Mouse (Mus musculus): Measurements from ENCODE around the gene Smg8.
"Not testable (repeated sequence)": the region's sequence is repeated elsewhere in the genome, so short reads cannot be mapped to it uniquely, and the experiment has no call there.

Smg8 gene

DNA sequence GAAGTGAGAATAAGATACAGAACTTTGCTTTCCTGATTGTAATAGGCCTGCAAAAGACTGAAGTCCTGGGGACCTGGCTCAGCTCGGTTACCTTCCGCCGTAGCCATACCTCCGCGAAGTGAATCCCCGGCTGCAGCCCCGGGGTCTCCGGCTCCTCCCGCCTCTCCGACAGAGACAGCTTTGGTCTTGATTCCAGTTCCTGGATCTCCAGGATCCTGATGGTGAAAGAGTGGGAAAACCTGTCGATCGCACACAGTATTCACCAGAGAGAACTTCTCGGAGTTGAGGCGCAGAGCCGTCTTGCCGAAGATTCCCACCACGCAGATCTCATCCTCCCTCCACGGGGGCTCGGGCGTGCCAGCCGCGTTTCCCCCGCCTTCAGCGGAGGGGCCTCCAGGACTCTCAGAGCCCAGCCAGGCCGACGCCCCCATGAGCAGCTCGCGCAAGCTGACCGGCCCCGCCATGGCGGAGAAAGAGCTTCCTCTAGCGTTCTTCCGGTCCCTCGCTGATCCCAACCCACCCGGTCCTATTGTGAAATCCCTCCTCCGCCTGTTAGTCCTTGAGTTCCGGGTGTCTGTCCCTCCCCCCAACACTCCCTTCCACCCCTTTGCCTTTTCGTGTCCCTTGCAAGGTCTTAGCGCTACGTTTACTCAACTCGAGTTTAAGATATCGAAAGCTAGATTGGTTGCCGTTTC, at the start of gene Smg8:
Smg8 (minus strand) TSS at position 485 of the 695 bp plus-strand sequence.
- DNase-seq (ENCODE audit: low spot score) = peak; percentile 81

DNA sequence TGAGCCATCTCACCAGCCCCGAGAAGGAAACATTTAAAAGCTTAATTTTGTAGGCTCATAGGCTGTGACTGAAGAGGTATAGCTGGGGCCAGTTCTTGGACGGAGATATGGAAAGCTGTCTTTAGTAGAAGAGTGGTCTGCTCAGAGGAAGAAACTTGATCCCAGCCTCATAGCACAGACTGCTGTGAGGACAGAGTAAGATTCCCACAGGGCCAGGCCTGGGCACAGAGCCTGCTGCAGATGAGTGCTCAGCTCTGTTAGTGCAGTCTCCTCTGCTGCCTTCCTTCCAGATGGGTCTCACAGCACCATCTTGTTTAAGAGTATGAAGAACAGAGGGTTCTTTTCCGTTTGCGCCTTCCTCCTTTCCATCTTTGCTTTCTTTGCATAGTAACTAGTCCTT, 49.7 kb upstream of the Smg8 start:
- DNase-seq (ENCODE audit: low spot score) = peak; percentile 12

DNA sequence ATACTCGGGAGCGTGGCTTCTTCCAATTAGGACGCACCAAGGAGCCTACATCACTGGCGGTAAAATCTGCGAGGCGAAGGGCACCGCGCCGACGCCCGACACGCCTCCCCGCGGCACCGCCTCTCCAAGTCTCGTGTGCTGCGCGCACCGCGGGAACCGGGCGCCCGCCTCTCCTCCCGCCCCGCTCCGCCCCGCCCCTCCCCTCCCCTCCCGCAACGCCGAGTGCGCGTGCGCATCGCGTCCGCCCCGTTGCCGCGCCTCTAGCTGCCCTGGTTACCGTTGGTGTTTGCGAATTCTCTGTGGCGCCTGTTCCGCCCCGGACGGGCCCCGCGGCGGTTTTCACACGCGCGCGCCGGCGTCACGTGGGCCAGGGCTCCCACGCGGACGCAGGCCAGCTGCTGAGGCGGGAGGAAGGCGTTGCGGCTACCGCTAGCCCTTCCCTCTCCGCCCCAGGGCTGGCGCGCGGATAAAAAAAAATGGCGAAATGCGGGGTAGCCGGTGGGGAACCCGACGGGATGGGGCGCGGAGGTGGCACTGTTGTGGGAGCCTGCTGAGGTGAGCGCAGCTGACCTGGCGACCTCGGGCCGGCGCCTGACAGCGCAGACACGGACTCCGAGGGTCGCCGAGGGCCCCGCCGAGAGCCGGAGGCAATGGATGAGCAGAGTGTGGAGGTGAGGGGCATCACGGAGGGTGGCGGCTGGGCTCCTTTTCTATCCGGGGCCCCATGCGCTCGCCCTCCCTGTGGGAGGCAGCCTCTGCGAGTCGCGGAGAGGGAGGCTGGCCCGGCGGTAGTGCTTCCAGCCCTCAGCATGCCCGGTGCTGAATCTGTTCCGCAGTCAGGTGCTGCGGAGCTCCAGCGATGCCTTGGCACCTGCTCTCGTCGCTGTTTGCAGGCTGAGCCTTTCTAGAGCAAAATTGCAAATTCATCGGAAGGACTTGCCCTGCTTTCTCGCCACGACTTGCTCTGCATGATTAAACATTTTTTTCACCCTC, 40.5 kb upstream of the Smg8 start, which contains the start of gene Trim37:
Trim37 (plus strand) TSS at position 254 of the 993 bp plus-strand sequence.
- DNase-seq (ENCODE audit: low spot score) = peak; percentile 87

DNA sequence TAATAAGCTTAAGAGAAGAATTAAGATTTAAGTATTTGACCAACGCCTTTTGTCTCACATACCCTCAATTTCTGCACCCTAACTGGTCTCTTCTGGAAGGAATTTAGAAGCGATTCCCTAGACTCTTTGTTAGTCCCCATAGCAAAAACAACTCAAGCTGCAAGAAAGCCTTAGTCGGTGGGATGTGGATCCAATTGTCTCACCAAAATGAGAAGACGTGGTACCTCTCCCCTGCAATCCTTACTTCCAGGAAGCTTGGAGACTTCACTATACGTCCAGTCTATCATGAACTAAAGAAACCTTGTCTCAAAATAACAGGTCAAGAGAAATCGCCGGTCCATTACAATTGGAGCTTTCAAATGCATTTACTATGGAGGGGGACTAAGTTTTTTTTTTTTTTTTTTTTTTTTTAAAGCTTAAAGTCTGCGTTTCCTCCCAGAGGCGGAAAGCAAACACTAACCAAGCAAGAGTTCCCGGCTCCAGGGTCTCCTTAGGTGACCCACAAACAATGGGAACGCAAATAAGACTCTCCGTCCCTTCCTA, 39.8 kb upstream of the Smg8 start:
- no peak for DNase-seq (ENCODE audit: low spot score)

DNA sequence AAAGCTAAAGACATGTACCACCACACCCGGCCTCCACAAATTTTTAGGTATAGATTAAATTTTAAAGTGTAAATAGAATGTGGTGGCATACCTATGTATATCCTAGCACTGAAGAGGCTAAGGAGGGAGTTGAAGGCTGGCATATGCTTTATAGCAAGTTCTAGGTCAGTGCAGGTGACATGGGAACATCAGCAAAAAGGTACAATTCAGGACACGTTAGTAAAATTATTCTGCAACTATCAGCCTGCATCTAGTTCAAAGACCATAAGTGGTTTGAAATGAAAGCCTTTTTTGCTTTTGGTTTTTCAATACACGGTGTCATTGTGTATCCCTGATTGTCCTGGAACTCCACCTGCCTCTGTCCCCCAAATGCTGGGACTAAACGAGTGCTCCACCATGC, 39.0 kb upstream of the Smg8 start:
- DNase-seq (ENCODE audit: low spot score) = no peak

DNA sequence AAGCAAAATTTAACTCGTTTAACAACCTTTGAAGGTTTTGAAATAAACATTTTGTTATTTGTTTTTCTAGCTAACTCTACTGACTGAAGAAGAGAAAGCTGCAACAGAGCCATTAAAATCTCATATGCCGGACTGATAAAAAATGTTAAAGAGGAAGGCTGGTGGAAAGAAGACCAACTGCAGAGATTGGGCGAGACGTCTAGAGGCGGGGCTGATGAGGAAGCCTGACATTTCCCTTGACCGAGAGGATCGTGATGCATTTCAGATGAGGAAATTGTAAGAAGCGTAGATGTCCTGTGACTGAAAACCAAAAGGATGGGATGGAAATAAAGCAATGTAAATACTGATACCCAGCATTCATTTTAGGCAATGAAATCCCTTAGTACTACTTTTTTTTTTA, 35.3 kb upstream of the Smg8 start:
- DNase-seq (ENCODE audit: low spot score) = no peak

DNA sequence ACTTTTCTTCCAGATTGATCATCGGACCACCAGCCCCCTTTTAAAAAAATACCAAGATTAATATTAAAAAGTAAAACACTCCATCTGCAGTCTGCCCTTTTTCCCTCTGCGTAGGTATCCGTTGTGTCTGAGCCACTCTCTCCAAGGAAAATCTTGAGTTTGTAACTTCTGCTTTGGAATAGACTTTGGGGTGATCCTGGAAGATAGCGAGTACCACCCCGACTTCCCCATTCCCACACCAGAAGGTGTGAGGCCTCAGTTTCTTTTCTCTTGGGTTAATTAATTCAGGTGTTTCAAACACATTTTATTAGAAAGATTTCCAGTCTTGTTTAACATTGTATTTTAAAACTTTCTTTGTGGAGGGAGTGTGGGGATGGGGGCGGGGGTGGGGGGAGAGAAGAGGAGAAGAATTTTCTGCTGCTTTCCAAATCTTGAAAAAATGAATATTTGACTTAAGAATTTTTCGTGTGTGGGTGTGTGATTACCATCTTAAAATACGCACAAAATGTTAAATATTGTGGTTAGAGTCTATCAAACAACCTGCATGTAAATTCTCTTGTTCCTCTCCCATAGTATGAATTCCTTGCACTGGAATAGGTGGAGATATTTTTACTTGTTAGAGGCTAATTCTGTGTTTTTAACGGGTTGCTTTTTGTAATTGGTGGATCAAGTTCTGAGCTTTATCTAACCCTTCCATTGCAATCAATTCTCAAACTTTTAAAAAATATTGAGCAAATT, 23.8 kb upstream of the Smg8 start:
- DNase-seq (ENCODE audit: low spot score) = no peak

DNA sequence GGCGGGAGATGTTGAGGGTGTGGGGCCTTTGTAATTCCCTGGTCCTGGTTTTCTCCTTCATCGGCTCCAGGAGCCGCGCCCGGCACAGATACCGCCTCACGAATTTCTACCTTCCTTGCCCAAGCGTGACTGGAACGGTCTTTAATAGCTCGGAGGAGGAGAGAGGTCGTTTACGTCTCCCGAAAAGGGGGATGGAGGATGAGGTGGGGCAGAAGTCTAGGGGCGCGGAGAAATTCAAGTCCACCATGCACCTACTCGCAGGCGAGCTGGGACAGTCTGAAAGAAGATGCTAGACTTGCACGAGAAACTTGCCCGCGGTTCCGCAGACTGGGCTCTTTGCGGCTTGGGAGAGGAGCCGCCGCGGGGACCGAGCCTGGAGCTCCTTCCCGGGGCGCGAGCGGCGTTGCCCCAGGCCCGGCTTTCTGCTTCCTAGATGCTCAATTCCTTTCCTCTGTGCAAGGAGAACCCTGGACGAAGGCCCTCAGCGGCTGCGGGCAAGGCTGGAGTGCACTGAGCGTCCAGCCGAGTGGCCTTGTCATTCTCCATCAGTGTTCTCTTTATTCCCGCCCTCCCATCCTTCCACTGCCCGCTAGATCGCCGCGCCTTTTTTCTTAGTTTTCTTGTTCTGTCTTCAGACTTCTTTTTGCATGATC, 23.1 kb upstream of the Smg8 start:
- no peak for DNase-seq (ENCODE audit: low spot score)

DNA sequence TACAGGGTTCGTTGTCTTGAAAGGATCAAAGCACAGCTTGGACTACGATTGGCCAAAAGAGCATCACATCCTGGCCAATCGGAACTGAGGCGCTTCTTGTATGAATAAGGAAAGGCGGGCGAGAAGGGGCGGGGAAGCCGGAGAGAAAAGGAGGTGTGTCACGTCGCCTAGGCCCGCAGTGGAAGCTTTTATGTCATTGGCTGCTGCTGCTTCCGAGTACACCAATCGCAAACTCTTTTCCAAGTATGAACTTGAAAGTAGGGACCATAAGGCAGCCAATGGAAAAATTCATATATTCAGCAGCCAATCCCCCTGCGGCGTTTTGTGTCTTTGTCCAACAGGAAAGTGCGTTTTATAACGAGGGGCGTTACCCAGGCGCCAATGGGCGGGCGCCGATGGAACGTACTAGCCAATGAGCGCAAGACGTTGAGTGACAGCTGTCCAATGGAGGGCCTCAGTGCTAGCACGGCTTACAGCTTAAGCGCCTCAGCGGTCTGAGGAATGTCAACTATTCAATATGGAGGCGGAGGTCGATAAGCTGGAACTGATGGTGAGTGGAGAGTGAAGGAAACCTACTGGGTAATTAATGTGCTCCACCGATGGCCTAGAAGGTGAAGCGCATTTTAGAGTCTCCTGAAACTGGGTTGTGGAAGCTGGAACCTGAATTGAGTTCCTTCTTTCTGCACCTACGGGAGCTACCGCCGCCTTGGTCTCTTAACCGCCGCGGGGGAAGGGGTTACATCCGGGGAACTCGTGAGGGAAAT, 22.4 kb upstream of the Smg8 start, which contains the start of gene Ska2:
Ska2 (plus strand) TSS at position 480 of the 764 bp plus-strand sequence.
- DNase-seq (ENCODE audit: low spot score) = peak; percentile 98

DNA sequence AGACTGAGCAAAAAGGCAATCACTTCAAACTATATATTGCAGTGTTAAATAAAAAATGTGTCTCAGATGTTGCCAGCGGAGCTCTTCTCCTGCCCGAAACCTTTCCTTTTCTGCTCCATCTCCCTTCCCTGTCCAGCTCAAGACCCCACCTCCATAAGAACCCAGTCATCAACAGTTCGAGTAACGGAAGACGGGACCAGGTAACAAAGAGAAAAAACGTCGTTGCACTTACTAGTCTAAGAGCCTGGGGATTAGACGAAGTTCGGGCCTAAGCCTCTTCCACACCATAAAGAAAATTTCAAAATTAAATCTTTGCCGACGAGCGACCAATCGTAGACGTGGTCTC, 21.8 kb upstream of the Smg8 start, which contains the start of gene Prr11:
Prr11 (minus strand) TSS at position 300 of the 346 bp plus-strand sequence.
- DNase-seq (ENCODE audit: low spot score) = no peak

DNA sequence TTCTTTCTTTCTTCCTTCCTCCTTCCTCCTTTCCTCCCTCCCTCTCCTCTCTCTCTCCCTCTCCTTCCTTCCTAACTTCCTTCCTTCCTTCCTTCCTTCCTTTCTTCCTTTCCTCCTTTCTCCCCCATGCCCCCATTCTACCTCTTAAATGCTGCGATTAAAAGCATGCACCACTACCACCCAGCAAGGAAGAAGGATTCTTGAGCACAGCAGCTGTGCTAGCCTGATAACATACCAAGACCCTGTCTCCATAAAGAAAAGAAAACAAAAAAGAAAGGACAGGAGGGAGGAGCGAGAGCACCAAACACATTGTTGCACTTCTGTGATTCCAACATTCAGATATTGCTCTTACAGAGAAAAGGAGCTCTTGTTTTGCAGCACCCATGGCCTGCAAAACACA, 568 bp upstream of the Smg8 start:
- no peak for DNase-seq (ENCODE audit: low spot score)

DNA sequence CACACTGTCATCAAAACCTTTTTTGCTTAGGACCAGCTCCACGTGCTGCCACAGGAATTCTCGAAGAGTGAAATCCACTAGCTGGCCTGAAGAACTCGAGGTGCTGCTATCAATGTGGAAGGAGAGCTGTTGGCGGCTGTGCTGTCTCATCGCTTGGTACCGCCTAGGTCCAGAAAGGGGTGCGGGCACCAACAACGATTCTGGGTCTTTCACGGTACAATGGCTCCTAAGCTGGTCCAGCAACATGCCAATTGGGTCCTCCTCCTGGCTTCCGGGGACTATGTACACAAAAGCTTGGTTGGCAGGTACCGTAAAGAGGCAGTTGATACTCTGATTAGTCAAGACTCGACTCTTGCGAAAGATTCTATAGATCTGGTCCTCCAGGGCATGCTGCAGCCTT, 1.1 kb downstream of the Smg8 start:
- no peak for DNase-seq (ENCODE audit: low spot score)

DNA sequence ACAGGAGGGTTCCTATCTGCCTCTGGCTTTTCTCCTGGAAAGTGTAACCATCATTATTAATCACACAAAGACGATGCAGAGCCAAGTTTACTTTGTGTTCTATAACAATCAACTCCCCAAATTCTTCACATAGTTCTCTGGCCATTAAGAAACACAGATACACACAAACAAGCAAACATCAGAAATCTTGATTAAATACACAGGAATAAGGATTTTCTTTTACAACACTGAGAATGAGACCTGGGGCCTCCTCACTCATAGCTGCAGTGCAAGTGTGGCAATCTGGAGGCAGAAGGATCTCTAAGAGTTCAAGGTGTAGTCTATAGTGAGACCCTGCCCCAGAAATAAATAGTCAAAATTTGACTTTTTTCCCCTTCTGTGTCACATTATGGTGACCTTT, 2.9 kb downstream of the Smg8 start:
- no peak for DNase-seq (ENCODE audit: low spot score)

DNA sequence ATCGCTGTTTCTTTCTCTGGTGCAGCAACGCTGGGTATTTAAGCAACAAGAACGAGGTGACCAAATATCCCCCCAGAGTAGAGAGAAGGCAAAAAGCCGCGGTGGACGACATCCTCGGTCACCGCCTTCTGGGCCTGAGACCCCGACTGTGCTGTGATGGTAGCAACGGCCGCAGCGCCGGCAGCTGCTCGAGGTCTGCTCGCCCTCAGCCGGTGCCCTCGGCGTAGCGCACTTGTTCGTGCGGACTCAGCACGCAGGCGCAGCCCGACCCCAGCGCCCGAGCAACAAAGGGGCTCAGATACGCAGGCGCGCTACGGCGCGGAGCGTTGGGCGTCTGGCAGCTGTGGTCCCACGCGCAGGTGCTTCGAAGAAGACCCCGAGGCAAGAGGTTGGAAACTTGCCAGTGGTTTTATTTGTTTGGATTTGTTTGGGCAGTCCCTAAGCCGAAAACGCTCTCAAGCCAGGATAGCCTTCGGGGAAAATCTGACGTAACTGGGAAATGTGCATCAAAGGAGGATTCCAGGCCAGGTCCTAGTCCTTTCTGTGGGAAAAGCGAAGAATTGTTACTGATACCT, 12.6 kb downstream of the Smg8 start, which contains the start of gene Gdpd1:
Gdpd1 (minus strand) TSS at position 197 of the 575 bp plus-strand sequence.
- DNase-seq (ENCODE audit: low spot score) = peak; percentile 88

DNA sequence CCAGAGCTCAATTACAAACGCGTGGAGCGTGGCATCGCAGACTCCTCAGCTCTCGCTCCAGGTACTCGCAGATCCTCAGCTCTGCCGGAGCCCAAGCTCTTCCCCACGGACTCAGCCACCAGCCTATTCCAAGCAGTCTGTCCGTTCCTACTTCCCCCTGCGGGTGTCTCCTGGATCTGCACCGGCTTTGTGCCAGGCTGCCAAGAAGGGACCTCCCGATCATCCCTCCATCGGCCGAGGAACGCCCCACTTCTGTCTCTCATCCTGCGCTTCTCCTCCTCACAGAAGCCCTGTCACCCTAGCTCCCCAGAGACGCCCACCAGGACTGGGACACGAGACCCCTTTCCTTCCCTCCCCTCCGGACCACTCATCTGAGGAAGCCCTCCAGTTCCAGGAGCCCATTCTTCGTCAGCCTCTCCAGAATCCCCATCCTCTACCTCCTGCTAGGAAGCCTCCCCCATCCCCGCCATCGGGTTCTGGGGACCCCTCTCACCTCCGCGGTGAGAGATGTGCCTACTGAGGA, 13.2 kb downstream of the Smg8 start:
- DNase-seq (ENCODE audit: low spot score) = peak; percentile 74

DNA sequence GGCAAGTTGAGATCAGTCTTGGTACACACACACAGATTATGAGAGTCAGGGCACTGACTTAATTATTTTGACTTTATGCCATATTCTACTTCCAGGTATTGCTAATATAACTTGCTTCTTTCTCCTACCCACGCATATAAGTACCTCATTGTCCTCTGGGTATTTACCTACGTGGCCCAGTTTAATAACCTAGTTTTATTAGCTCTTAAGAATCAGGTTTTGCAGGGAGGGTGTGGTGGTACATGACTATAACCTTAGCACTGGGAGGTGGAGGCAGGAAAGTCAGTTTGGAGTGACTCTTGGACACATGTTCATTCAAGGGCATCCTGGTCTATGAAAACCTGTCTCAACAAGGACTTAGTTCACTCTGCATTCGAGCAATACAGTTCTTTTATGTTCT, 24.5 kb downstream of the Smg8 start:
- no peak for DNase-seq (ENCODE audit: low spot score)

DNA sequence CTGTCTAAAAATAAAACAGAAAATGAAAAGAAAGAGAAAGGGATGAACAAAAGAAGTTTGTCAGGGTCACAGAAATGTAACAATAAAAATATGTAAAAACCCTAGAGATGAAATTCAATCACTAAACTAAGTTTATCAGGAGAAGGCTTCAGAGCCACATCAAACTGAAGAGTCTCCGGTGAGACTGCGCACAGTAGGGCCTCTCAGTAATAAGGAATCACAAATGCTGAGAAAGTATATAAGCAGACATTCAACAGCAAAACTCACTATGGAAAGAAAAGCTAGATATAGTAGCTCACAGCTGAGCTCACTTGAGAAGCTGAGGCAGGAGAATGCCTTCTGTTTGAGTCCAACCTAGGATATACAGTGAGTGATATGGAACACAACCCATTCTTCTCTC, 26.2 kb downstream of the Smg8 start:
- no peak for DNase-seq (ENCODE audit: low spot score)

DNA sequence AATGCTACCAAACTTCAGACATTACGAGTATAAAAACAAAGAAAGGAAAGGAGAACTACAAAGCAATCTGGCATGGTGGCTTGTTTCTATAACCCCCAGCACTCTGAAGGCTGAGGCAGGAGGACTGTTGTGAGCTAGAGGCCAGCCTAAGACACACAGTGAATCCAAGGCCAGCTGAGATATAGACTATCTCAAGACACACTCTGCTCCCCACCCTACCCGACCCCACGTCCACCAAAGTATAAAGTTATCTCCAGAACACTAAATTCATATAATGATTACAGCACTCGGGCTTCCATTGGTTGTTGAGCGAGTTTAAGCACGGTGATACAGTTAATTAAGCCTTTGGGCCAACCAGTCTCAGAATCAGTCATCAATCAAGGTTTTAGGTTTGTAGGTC, 30.3 kb downstream of the Smg8 start:
- DNase-seq (ENCODE audit: low spot score) = no peak

DNA sequence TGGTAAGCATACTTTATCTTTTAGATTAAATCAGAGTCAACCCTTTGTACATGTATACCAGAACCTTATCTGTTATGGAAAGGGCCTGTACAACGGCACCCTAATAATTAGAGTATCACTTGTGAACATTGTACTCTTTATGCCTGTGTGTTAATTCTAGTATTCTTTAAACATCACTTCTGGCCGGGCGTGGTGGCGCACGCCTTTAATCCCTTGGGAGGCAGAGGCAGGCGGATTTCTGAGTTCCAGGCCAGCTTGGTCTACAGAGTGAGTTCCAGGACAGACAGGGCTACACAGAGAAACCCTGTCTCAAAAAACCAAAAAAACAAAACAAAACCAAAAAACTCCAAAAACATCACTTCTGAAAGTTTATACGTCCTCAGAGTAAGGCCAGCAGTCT, 37.7 kb downstream of the Smg8 start:
- not testable (repeated sequence) for DNase-seq (ENCODE audit: low spot score)

DNA sequence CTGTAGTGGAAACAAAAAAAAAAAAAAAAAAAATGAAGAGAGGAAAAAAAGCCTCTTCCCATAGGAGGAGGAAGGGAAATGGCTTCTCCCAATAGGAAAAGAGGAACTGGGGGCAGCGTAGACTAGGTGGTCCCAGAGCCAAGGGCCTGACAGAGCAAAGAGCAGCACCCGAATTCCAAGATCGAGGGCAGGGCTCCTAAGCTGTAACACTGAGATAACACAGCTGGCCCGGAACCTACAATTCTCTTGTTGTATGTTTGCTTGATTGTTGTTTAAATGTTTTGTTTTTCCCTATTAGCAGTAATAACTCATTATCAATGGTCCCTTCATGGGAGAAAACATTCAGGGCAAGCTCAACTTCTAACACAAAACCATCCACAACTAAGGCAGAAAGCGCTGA, 39.6 kb downstream of the Smg8 start:
- no peak for DNase-seq (ENCODE audit: low spot score)

Data from layer of hippocampus, adult 11-12 months (tissue).